Mouse (Mus musculus): ENCODE results near the gene Timm50.
A peak's percentile ranks its signal among the peaks of the same experiment; 100 is the strongest.

Timm50 gene

DNA sequence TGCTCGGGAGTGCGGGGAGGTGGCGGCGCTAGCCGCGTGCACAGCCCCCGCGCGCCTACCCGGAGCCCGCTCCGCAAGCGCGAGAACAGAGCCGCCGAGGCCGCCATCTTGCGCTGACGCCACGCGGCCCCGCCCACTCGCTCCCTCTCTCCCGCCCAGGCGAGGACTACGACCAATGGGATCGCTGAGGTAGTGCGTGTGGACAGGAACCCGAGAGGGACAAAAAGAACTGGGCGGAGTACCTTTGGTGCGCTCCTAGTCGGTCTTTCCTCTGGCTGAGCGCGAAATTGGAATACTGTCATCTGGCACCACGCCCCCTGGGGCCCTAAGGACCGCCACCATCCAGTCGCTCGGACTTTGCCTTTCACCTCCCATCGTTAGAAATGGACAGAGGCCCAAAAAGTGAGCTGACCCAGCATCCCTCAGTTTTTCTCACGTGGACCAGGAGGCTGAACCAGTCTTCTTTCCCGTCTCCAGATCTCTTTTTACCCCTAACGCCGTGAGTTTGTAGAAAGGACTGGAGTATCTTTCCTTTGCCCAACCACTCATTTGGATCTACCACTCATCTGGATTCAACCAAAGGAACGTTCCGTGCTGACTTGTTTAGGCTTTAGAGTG, at the start of gene Timm50:
Gene Timm50, minus strand, starts transcription at position 147 of the 618 bp plus-strand sequence.
- peak; percentile 99 for DNase-seq

DNA sequence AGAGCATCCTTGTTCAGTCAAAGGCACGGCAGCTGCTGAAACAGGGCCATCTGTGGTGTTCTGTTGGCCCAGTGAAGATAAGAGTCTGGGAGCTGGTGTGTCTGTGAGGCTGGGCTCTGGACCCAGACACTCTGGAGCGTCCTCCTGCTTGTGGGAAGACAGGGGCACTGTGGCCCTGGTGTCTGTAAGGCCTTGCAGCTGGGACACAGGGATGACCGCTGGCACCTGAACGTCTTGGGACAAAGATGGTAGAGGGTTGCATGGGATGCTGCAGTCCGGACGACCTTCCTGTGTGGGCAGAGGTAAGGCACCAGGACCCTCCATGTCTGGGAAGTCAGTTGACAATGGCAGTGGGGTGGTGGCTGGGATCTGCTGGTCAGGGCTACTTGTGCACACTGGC, 48.4 kb upstream of the Timm50 start:
- DNase-seq: no peak

DNA sequence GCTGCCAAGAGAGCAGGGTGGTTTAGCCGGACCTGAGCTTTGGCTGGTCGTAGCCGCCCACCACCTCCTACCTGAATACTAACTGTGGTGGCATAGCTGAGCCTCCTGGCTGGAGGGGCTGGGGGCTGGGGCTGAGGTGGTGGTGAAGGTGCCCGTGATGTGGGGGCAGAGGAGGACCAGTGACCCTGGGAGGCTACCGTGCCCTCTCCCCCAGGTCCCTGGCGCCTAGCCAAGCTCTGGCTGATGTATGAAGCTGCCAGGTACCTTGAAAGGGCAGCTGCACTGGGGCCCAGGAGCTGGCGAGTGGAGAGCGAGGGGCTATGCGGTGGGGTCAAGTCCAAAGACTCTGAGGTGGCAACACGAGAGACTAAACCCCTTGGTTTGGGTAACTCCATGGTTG, 48.0 kb upstream of the Timm50 start:
- no peak for DNase-seq

DNA sequence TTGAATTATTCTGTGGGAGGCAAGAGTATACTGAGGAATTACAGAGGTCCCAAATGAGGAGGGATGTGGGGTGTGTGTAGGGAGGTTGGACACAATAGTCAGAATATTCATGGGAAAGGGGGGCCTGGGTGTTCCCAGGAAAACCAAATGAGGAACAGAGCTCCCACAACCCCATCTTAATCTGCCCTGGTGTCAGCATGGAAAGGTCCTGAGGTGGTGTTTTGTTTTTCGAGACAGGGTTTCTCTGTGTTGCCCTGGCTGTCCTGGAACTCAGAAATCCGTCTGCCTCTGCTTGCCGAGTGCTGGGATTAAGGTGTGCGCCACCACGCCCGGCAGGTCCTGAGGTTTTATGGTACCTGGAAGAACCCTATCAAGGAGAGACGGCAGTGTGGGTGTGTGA, 46.6 kb upstream of the Timm50 start:
- no peak for DNase-seq

DNA sequence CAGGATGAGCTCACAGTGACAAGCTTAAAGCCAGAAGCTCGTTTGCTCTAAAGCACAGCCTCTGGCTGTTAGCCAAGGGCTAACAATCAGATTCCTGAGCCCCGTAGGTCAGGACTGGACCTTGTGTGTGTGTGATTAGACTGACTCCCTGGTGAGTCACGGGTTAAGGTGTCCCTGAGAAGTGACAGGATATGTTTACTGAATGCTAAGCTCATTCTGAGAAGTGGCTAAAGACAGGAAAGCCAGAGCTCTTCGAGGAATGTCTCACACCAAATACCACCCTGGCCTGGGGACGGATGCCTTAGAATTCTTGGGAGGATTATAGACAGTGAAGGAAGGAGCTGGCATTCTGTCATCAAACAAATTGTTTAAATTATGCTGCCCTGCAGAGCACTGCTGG, 46.1 kb upstream of the Timm50 start:
- no peak for DNase-seq

DNA sequence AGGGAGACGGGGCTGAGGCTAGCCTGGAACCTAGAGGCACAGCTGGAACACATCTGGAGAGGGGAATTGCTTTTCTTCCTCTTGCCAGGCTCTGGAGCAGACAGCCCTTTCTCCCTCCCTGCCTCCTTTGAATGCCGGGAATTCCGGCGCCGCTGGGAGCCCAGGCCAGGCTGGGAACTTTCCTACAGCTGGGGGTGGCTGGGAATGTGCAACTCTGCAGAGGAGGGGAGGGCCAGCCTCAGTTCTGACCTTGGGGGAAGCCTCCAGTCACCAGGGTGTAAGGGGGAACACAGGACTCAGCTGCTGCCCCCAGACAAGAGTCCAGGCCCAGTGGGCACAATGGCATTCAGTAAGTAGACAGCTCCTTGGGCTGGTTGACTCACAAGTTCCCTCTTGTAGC, 45.1 kb upstream of the Timm50 start:
- peak; percentile 69 for DNase-seq

DNA sequence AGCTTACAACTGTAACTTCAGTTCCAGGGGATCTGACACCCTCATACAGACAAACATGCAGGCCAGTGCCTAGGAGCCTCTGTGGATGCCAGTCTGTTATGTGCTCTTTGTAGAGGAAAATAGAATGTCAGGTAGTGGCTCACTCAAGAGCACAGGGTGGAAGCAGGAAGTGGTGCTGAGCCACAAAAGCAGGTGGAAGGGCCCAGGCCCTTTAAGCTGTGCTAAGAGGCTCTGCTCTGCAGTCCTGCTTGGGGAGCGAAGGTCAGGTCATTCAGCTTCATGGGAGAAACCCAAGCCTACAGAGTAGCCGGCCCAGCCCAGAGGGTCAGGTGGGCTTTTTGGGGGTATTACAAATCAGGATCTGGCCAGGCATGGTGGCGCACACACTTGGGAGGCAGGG, 43.3 kb upstream of the Timm50 start:
- DNase-seq: no peak

DNA sequence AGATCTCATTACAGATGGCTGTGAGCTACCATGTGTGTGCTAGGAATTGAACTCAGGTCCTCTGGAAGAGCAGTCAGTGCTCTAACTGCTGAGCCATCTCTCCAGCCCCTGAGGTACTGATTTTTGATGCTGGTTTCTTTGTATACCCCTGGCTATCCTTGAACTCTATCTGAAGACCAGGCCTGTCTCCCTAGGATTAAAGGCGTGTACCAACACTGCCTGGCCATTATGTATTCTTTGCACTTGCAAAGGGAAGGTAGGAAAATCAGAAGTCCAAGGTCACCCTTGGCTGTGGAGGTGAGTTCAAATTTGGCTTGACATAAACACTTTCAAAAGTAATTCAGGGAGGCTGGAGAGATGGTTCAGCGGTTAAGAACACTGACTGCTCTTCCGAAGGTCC, 42.7 kb upstream of the Timm50 start:
- no peak for DNase-seq

DNA sequence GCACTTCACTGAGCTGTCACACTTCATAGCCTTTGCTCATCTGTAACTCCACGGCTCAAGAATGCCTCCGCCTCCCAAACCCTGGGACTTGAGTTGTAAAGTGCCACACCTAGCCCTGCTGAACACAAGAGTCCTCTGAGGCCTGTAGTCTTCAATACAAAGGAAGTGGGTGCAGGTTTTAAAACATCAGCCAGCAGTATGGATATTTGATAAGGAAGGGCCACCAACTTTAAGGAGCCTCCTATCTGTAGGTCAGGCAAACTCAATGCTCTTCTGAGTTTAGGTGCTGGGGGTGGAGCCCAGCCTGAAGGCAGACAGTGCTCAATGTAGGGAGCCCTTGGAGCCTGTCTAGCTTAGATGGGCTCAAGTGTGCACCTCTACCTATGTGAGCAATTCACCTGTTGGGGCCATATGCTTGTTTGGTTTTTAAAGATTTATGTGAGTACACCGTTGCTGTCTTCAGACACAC, 42.3 kb upstream of the Timm50 start:
- no peak for DNase-seq

DNA sequence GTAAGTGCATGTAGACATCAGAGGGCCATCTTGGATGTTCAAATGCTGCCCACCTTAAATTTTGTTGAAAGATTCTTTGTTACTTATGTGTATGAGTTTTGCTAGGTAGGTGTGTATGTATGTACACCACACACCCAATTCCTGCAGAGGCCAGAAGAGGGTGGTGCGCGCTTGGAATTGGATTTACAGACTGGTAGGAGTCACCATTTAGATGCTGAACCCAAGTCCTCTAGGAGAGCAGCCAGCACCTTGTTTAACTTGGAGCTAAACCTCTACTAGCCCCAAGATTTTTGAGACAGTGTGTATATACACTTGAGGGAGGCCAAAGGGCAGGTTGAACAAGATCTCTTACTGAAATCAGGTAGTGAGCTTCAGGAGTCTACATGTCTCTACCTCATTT, 41.4 kb upstream of the Timm50 start:
- DNase-seq: peak; percentile 42

DNA sequence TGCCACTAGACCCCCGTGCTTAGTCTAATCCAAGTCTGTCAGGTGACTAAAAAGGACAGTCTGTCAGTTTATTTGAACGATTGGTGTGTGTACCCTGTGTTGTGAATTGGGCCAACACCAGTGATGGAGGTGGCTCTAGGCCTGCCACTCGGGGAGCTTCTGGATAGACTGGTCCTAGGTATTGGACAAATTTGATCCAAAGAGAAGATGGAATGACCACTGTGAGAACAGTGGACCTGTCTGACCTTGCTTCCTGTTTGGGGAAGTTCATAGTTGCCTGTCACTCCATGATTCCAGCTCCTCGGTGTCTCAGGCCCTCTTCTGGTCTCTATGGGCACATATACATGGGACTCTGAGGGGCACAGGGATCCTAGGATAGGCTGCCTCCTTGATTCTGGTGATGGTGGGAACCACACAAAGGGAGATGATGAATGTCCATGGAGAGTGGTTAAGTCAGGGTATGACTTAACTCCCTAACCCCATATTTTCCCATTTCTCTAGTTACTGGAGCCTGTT, 39.9 kb upstream of the Timm50 start:
- DNase-seq: no peak

DNA sequence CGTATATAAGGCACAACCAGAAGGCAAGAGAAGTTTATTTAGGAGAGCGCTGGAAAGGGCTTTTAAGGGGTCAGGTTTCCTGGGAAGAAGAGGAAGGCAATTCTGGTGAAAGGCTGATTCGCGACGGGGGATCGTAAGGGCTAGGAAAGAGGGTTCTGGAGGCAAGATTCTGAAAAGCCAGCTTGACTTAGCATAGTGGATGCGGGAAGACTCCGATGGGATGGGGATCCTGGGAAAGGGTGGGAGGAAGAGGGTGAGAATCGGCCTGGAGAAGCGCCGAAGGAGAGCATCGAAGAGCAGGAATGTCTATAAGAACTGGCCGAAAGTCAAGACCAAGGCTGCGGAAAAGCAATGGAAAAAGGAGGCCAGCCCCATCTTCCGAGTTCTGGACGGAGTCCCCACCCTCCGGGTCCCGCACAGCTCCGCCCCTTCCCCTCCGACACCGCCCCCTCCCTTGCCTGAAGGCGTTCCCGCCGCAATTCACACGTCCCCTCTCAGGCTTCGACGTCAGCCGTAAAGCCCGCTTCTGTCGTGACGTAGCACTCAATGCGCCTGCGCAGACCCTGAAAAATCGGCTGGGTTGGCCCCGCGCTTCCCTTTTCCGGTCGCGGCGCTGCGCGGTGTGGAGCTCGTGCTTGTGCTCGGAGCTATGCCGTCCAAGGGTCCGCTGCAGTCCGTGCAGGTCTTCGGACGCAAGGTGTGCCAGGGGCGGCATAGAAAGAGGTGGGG, 38.4 kb upstream of the Timm50 start, which contains the start of gene Rps16:
Gene Rps16, plus strand, starts transcription at position 498 of the 729 bp plus-strand sequence.
- peak; percentile 98 for DNase-seq

DNA sequence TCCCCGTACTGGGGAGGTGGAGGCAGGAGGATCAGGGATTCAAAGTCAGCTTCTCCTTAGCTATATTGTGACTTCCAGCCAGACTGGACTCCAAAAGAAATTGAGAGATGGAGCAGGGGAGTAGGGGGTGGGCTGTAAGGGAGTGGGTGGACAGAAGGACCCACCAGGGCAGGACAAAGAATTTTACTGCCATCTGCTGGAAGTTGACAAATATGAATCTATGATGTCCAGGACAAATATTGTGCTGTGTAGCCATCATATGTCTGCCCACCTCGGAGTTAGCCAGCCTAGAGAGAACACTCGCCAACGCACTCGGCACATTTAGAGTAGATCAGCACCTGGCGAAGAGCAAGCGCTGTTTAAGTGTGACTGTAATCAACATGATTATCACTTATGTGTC, 36.7 kb upstream of the Timm50 start:
- no peak for DNase-seq

DNA sequence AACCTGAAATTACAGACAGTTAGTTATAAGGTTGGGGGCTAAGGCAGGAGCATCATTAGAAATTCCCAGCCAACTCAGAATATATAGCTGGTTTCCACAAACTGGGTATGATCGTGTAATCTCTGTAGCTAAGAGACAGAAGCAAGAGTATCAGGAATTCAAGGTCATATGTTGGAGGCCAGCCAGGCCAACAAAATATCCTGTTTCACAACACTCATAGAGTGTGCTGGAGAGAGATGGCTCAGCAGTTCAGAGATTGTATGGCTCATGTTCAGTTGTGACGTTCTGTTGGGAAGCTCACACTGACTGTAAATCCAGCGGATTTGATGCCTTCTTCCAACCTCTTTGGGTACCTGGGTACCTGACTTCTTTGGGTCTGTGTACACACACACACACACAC, 35.9 kb upstream of the Timm50 start:
- DNase-seq: no peak

DNA sequence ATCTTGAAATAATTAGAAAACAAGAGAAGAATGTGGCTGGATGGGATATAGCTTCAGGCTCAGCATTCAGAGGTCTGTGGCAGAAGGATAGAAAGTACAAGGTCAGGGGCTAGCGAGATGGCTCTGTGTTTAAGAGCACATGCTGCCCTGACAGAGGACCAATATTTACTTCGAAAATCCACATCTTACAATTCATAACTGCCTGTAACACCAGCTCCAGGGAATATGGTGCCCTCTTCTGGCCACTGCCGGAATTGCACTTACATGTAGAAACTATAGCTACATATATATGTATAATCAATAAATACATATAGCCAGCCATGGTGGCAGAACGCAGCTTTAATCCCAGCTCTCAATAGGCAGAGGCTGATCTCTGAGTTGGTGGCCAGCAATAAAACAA, 32.8 kb upstream of the Timm50 start:
- DNase-seq: peak; percentile 85

DNA sequence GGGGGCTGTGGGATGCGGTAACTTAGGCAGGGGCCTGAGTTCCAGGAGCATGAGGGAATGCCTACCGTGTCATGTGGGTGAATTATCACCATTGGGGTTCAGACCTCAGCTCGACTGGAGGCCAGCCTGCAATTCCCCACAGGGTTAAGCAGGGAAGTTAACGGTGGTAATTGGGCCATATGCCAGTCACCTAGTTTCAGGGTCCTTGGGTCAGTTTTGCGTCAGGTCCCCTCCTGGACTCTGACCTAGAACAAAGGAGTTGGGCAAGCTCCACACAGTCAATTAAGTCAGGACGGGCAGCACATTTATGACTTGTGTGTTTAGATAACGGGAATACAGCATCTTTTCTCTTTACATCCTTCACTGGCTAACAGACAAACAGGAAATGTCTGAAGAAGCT, 29.5 kb upstream of the Timm50 start:
- no peak for DNase-seq

DNA sequence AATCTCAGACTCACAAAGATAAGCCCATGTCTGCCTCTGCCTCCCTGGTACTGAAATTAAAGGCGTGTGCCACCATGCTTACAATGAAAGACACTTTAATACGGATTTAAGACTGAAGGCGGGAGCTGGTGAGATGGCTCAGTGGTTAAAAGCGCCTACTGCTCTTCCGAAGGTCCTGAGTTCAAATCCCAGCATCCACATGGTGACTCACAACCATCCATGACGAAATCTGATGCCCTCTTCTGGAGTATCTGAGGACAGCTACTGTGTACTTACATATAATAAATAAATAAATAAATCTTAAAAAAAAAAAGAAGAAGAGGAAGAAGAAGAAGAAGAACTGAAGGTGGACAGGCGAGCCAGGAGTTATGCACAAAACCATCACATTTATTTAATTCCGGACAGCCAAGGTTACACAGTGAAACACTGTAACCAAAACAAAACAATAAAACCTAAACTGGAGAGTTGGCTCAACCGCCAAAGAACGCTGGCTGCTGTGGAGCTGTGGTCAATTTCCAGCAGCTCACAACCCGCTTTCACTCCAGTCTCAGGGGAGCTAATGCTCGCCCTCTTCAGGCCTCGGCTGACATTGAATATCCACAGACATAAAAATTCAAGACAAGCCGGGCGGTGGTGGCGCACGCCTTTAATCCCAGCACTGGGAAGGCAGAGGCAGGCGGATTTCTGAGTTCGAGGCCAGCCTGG, 27.5 kb upstream of the Timm50 start:
- peak; percentile 79 for DNase-seq

DNA sequence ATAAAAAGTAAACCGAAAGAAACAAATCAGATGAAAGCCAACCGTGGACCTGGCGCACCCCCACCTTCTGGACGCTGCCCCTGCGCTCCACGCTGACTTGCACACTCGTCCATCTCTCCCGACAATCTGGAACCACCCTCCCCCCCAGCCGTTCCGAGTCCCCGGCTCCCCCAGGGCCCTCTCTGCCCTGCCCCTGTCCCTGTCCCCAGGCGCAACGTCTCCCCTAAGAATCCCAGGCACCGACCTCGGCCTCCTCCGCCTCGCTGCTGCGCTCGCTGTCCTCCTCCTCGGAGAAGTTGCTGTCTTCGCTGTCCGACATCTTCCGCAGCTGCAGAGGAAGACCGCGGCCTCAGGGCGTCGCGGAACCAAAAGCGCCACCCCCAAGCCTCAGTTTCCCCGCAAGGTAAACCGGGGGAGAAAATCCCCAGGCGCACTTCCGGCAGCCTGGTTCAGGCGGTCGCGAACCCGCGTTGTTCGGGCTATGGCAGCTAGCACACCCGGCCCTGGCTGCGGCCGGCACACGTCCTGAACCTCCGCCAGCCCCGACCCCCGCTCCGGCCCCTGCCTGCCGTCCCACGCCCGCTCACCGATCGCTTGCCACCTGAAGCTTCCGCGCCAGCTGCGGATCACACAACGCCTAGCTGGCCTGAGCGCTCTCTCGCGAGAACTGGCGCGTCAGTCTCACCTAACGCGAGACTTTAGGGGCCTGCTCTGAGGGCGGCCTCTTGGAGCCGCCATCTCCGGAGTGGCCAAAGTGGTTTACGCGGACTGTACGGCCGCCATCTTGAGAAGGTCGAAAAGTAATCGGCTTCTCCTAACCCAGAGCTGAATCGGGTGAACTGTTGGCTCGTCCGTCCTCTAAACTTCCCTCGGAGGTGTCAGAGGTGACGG, 26.5 kb upstream of the Timm50 start, which contains the start of gene Supt5:
Gene Supt5, minus strand, starts transcription at position 639 of the 891 bp plus-strand sequence.
- peak; percentile 99 for DNase-seq

DNA sequence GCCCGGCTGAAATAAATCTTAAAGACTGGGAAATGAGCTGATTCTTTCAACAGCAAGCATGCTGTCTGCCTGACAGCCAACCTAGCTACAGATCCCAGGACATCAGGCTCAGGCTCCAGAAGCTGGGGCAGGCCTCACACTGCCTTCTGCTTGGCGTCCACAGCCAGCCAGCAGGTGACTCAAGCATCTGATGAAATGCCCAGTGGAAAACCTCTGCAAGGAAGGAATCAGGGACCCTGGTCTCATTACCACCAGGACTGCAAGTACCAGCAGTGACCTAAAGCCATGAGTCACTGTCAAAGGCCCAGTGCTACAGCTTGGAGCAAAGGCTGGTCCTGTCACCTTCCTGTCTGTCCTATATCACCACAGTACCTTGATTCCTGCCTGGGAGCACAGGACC, 23.6 kb upstream of the Timm50 start:
- DNase-seq: no peak

DNA sequence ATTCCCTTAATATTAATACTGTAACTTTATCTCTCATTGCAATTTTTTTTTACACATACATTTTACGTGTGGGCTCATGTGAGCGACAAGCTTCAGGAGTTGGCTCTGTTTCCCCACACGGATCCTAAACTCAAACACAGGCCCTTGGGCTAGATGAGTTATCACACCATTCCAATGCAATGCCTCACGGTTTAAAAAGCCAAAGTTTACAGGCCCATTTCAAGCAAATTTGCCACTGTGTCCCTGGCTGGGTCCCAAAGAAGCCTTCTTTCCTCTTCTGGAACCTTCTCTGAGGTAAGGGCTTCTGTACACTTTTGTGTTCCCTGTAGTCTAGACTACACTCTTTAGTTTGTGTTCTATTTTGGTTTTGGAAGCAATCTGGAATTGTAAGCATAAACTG, 22.7 kb upstream of the Timm50 start:
- no peak for DNase-seq

DNA sequence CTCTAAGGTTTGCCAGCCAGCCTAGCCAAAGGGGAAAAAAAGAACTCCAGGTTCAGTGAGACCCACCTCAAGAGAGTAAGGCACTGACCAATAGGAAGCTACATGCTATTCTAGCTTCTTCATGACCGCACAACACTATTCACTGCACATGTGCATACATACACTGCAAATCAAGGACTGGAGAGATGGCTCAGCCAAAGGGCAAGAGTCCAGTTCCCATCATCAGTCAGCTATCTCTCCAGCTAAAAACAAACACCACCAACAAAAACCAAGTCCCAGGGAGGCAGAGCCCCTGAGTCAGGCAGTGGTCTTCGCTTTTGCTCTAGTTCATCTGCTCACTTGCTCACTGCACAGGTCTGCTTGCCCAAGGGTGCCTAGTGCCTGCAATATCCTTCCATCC, 16.4 kb upstream of the Timm50 start:
- no peak for DNase-seq

DNA sequence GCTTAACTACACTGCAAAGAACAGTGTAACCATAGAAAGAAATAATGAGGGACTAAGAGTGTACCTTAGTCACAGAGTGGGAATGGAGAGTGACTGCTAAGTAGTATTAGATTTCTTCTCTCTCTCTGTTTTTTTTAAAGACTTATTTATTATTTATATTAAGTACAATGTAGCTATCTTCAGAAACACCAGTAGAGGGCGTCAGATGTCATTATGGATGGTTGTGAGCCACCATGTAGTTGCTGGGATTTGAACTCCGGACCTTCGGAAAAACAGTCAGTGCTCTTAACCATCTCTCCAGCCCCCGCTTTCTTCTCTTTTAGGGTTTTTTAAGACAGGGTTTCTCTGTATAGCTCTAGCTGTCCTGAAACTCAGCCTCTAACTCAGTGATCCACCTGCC, 14.6 kb upstream of the Timm50 start:
- DNase-seq: peak; percentile 19

DNA sequence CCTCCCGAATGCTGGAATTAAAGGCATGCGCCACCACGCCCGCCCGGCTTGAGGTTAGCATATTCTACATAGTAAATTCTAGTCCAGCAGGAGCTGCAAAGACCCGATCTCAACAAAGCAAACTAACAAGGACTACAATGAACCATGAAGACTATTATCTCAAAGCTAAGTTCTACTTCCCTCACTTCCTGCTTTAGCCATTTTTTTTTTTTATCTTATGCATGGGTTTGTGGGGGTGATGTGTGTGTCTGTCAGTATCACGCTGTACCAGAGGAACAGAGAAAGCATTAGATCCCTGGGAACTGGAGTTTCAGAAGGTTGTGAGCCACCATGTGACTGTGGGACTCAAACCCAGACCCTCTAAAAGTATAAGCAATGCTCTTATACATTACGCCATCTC, 13.4 kb upstream of the Timm50 start:
- DNase-seq: no peak
